Mouse (Mus musculus) frontal cortex, postnatal 14 days (tissue): Measurements from ENCODE around the gene Gab2.

Experiments used
- DNase-seq, 2 experiments: peaks; one replicate each; pipeline ENCODE4 v3.0.0; 2022; ENCODE audit warnings: low spot score in 2 of 2

Gene Gab2

GRCm38 (mm10) chr7:97081242-97081958 lies at the start of gene Gab2:
Gene Gab2, plus strand, starts transcription at chr7:97081586.
- peak; percentile 45 to 46 for DNase-seq

- no peak for DNase-seq
Observed at GRCm38 (mm10) chr7:97032412-97032811, 49.0 kb upstream of the Gab2 start.

GRCm38 (mm10) chr7:97039641-97040040 lies 41.7 kb upstream of the Gab2 start:
- no peak for DNase-seq

GRCm38 (mm10) chr7:97041868-97042449 lies 39.4 kb upstream of the Gab2 start:
- no peak for DNase-seq

DNA sequence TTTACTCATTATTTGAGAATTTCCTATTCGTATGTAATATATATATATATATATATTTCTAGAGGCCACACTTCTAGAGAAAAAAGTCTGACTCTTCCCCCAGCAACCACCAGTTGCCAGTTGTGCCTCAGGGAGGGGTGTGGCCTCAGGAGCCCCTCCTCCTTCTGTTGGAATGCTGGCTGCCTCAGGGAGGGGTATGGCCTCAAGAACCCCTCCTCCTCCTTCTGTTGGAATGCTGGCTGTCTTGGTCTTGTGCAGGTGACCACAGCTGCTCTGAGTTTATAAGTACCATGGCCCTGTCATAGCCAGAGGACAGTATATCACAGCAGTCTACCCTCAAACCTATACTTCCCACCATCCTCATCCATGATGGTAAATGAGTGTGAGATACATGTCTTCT lies 38.4 kb upstream of the Gab2 start:
- no peak for DNase-seq

DNA sequence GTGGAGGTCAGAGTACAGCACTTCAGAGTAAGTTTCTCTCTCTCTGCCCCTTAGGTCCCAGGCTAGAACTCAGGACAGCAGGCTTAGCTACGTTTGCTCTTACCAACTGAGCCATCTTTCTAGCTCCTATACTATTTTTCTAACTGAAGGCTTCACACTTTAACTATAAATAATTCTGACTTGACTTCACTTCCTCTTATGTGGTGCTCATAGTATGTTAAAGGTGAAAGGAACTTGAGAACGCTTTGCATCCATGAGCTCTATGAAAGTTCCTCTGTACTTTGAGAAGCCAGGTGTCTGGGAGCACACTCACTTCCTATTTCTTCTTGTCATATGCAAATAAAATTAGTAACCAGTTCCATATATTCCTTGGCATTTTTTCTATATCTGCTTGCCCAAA lies 20.4 kb upstream of the Gab2 start:
- DNase-seq = no peak

- no peak for DNase-seq
Observed at GRCm38 (mm10) chr7:97071512-97071911, 9.9 kb upstream of the Gab2 start.

DNA sequence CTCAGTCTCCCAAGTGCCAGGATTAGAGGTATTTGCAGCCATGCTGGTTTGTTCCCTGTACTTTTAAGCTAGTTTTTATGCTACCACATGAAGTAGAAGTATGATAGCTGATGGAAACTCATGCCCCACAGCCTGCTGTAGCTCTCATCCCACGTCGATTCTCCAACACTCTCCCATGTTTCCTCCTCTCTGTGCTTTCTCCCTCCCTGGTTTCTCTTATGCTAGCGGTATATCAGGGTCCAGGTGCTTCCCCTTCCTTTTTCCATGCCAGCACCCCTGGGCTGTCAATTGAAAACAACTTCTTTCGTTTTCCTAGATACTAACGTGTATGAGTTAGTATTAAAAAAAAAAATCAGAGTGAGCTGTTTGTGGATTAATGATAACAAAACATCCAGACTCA lies 9.3 kb upstream of the Gab2 start:
- DNase-seq = no peak

- no peak for DNase-seq
Observed at GRCm38 (mm10) chr7:97074974-97075373, 6.4 kb upstream of the Gab2 start.

DNA sequence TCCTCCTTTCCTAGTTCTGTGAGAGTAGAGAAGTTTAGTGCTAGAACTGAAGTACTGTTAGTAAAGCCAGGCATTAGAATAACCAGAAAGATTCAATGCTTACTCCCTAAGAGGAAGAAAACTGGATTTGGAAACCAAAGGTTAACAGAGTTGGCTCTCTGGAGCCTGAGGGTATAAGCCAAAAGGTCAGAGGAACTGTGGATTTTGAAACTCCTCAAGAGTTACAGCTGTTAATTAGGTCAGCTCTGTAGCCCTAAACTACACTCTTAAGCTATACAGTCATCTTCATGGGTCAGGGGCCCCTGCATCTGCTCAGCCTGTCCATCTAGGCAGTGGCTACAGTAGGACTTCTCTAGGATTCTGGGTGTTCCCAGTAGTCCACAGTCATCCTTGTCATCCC lies 4.4 kb upstream of the Gab2 start:
- DNase-seq = no peak

DNA sequence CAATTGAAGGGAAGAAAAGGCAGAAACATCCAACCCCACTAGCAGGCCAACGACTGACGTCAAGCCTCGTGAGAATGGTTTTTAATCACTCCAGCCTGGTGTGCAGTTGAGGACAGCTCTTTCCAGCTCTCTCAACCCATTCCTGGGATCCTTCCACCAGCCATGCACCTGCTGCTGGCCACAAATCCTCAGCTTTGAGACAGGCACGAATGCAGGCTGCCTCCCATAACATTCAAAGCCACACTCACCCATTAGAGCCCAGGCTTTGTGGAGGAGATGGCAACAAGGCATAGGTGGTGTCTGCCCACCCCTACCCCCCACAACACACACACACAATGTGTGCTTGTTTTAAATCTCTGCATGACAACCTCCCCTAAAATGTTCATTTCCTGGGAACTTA lies 2.7 kb upstream of the Gab2 start:
- DNase-seq = no peak

- DNase-seq = peak in 1 of 2 experiments; percentile 12
Observed at GRCm38 (mm10) chr7:97079145-97079544, 2.2 kb upstream of the Gab2 start.

GRCm38 (mm10) chr7:97079651-97080365 lies 1.6 kb upstream of the Gab2 start:
- no peak for DNase-seq

GRCm38 (mm10) chr7:97080621-97081241 lies 655 bp upstream of the Gab2 start:
- DNase-seq = no peak

DNA sequence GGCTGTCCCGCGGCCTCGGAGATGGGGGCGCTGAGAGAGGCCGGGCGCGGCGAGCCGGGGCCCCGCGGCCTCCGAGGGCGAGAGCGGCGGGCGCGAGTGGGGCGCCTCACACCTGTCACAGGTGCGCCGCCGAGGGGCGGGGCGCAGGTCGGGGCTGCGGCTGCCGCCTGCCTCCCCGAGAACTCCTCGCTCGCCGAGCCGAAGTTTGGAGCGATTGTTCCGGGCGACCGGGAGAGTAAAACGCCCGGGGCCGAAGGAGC lies 503 bp downstream of the Gab2 start:
- no peak for DNase-seq

DNA sequence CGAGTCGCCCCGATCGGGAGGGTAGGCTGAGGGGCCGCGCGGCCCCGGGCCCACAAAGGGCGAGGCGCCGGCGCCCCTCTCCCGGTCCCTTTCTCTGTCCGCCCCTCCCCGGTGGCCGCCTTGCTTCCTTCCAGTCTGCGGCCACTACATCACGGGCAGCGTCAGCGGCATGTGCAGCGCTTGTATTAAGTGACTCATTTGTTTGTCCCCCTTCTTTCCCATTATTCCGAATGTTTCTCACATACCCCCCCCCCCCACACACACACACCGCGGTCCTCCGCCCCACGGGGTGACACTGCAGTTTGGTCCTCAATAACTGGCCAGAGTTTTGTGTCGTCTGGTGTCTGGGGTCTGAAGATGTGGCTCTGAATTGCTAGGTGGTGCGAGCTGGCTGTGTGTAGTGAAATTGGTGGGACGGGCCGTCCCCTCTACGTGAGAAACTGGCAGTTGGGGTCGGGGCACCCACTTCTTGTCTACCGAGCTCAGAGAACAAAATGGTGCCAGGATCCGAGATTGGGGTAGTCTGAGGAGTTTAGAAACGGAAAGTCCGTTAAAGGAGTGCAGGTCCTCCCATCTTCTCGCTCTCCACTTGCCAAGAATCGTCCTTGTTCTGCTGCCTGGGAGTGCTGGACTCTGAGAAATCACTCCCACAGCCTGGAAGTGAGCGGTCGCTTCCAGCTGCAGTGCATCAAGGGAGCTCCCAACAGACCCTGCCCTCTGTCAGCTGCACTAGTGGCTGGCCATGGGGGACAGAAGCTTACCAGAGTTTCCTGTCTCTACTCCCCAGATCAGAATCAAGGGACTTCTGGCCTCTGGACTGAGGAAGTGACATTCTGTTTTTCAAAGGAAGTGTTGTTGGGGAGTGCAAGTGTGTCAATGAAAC lies 1.1 kb downstream of the Gab2 start:
- DNase-seq = peak; percentile 21 to 36

DNA sequence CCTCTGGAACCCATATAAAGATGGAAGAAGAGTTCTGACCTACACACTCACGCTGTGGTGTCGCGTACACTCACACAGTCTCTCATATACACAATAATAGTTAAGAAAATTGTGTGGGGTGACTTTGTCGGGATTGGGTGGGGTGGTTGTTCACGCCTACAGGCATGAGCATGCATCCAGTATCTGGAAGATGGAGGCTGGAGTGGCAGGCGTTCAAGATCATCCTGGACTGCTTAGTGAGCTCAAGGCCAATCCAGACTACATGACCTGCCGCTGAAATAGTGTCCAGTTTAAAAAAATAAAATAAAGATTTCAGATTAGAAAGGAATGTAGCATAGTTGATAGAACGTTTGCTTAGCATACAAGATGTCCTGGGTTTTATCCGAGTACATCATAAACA lies 2.2 kb downstream of the Gab2 start:
- DNase-seq = no peak

- DNase-seq = no peak
Observed at GRCm38 (mm10) chr7:97084181-97084580, 2.8 kb downstream of the Gab2 start.

- no peak for DNase-seq
Observed at GRCm38 (mm10) chr7:97085291-97085690, 3.9 kb downstream of the Gab2 start.

DNA sequence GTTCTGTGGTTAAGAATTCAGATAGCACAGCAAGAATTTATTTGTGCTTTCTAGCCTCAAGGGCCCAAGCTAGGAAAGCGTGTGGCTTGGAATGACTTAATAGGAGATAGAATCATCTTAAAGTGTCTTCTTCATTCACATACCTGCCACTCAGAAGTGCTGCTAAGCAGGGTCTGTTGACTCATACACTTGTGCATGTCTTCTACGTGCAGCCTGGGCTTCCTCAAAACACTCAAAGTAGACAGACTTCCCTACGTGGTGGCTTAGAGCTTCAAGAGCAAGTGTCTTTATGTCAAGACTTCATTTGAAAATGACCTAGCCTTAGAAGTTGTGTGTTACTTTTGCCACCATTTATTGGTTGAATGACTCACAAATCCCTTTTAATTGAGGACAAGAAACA lies 12.9 kb downstream of the Gab2 start:
- no peak for DNase-seq

GRCm38 (mm10) chr7:97108119-97108518 lies 26.7 kb downstream of the Gab2 start:
- DNase-seq = no peak

- no peak for DNase-seq
Observed at GRCm38 (mm10) chr7:97128949-97129348, 47.6 kb downstream of the Gab2 start.
